ENCODE assay signal across 9 mouse cellular contexts in the genomic region with DNA sequence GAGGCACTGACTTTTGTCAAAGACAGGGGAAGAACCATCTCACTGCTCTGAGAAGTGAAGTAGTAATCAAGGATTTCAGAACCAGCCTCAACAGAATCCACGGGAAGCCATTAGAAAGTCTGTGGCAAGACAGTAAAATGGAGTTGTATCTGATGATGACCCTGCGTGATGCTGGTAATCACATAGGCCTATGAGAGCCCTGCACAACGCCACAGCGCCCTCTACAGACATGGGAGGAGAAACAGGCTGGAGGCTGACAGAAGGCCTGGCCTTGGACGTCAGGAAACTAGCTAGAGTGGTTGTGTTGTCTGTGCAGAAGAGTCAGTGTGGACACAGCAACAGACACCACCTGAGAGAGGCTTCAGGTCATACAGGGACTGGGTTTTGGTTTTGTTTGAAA. TPM values are rescaled to one million over a fixed set of nuclear protein-coding genes. Genes with fewer than 3 reads are reported as not detected.
DNase-seq lines count a peak whose midpoint lies in the region; ATAC-seq and TF ChIP-seq lines count a peak whose summit lies in the region.
"Had no signal": no experiment of that assay in that cellular context is flagged by ENCODE, and none has a peak within 500 bp of the region (broad histone marks: within the 10 kb centered on the region; RNA-seq: fewer than 3 reads in every experiment).

No protein-coding gene starts in this region.

- 28% methylated on average over 5 of the region's 5 CpGs for WGBS in intestine, postnatal 0 days
- 32% methylated on average over 5 of the region's 5 CpGs for WGBS in intestine, embryonic 15.5 days
- WGBS in hindbrain, embryonic 12.5 days: 30% methylated on average over 5 of the region's 5 CpGs

- no peaks in the 10 kb centered on the region for H3K9me3 ChIP-seq in intestine, postnatal 0 days (ENCODE audit: control insufficient read depth)
- no peaks in the 10 kb centered on the region for H3K9me3 ChIP-seq in intestine, embryonic 15.5 days
- H3K9me3 ChIP-seq in hindbrain, embryonic 12.5 days (replicated peaks): no peaks in the 10 kb centered on the region
- H3K9me3 ChIP-seq: megakaryocyte, embryonic 14.5 days had no signal

- no peaks in the 10 kb centered on the region for H3K27me3 ChIP-seq in intestine, postnatal 0 days (replicated peaks; ENCODE audit: control insufficient read depth, insufficient read depth, low read length)
- H3K27me3 ChIP-seq in intestine, embryonic 15.5 days (replicated peaks): no peaks in the 10 kb centered on the region
- H3K27me3 ChIP-seq in hindbrain, embryonic 12.5 days: no peaks in the 10 kb centered on the region

- H3K4me1 ChIP-seq in intestine, postnatal 0 days (replicated peaks; ENCODE audit: control insufficient read depth, insufficient read depth, low read length): no peaks in the 10 kb centered on the region
- H3K4me1 ChIP-seq in intestine, embryonic 15.5 days (replicated peaks): no peaks in the 10 kb centered on the region
- no peaks in the 10 kb centered on the region for H3K4me1 ChIP-seq in hindbrain, embryonic 12.5 days

- no peak for ATAC-seq in intestine, postnatal 0 days
- no peak for ATAC-seq in intestine, embryonic 15.5 days
- ATAC-seq in hindbrain, embryonic 12.5 days (ENCODE audit: low FRiP score): no peak

- peak; percentile 64 for TF ChIP-seq CTCF in intestine, postnatal 0 days (IDR thresholded peaks at IDR 0.05; ENCODE audit: low read depth)

- H3K36me3 ChIP-seq in intestine, postnatal 0 days (ENCODE audit: control insufficient read depth, insufficient read depth): no peaks in the 10 kb centered on the region
- no peaks in the 10 kb centered on the region for H3K36me3 ChIP-seq in intestine, embryonic 15.5 days
- no peaks in the 10 kb centered on the region for H3K36me3 ChIP-seq in hindbrain, embryonic 12.5 days

- H3K4me3 ChIP-seq in intestine, postnatal 0 days (ENCODE audit: low read depth, low read length): no peak overlapping the region
- no peak overlapping the region for H3K4me3 ChIP-seq in intestine, embryonic 15.5 days (replicated peaks)
- no peak overlapping the region for H3K4me3 ChIP-seq in hindbrain, embryonic 12.5 days
- H3K4me3 ChIP-seq: megakaryocyte, embryonic 14.5 days had no signal

- DNase-seq in CD4-positive helper T cell, adult 2 months (ENCODE audit: low read depth, low spot score): peak; percentile 37
- DNase-seq in adrenal gland, adult 8-10 months: peak; percentile 54
- DNase-seq in induced T-regulatory cell, adult 2 months (ENCODE audit: low read depth): peak; percentile 58
- DNase-seq in naive thymus-derived CD4-positive, alpha-beta T cell, adult 2 months (ENCODE audit: low read depth): peak; percentile 46
- DNase-seq in urinary bladder, postnatal 10 days (ENCODE audit: low spot score): no peak

- H3K4me2 ChIP-seq in intestine, postnatal 0 days (replicated peaks; ENCODE audit: low read depth): no peak overlapping the region
- no peak overlapping the region for H3K4me2 ChIP-seq in intestine, embryonic 15.5 days (replicated peaks)
- H3K4me2 ChIP-seq in hindbrain, embryonic 12.5 days (replicated peaks): no peak overlapping the region

- no peak overlapping the region for H3K9ac ChIP-seq in intestine, postnatal 0 days (ENCODE audit: low read depth, low read length)
- no peak overlapping the region for H3K9ac ChIP-seq in intestine, embryonic 15.5 days
- H3K9ac ChIP-seq in hindbrain, embryonic 12.5 days: no peak overlapping the region

- no peak overlapping the region for H3K27ac ChIP-seq in intestine, postnatal 0 days (ENCODE audit: low read depth, low read length)
- no peak overlapping the region for H3K27ac ChIP-seq in intestine, embryonic 15.5 days
- no peak overlapping the region for H3K27ac ChIP-seq in hindbrain, embryonic 12.5 days

RNA-seq across cellular contexts. Expression of a gene that starts 8.0 kb away (rescaled TPM):
- 47.0 and 47.9 TPM in 2 replicates for polyA plus RNA-seq in intestine, postnatal 0 days (2015; fragmentation: Nextera tagmentation; extraction: Ambion mirVana)
- 76.7 and 79.5 TPM in 2 replicates for polyA plus RNA-seq in intestine, embryonic 15.5 days (2015; fragmentation: Nextera tagmentation; extraction: Ambion mirVana)
- 10 to 100 TPM; 53.6 to 63.4 (median 58.4) TPM for total RNA-seq in adrenal gland, adult 8-10 months (2022)
- 82.3 and 88.7 TPM in 2 replicates for polyA plus RNA-seq in hindbrain, embryonic 12.5 days (2016; fragmentation: Nextera tagmentation; extraction: Ambion mirVana)

RNA-seq across cellular contexts. Expression of a gene that starts 25.8 kb away (rescaled TPM):
- polyA plus RNA-seq in intestine, postnatal 0 days (2015; fragmentation: Nextera tagmentation; extraction: Ambion mirVana): 2.2 and 3.4 TPM in 2 replicates
- 5.4 TPM in 2 replicates for polyA plus RNA-seq in intestine, embryonic 15.5 days (2015; fragmentation: Nextera tagmentation; extraction: Ambion mirVana)
- 1 to 10 TPM; 7.6 to 9.6 (median 8.6) TPM for total RNA-seq in adrenal gland, adult 8-10 months (2022)
- 6.7 and 7.2 TPM in 2 replicates for polyA plus RNA-seq in hindbrain, embryonic 12.5 days (2016; fragmentation: Nextera tagmentation; extraction: Ambion mirVana)

RNA-seq across cellular contexts. Expression of a gene that starts 59.0 kb away (rescaled TPM):
- 3.4 and 3.5 TPM in 2 replicates for polyA plus RNA-seq in intestine, postnatal 0 days (2015; fragmentation: Nextera tagmentation; extraction: Ambion mirVana)
- polyA plus RNA-seq in intestine, embryonic 15.5 days (2015; fragmentation: Nextera tagmentation; extraction: Ambion mirVana): 6.4 and 7.1 TPM in 2 replicates
- 10 to 100 TPM; 19.1 to 27.6 (median 21.9) TPM for total RNA-seq in adrenal gland, adult 8-10 months (2022)
- 8.5 and 10.9 TPM in 2 replicates for polyA plus RNA-seq in hindbrain, embryonic 12.5 days (2016; fragmentation: Nextera tagmentation; extraction: Ambion mirVana)
